Mouse (Mus musculus): Measurements from ENCODE around the gene Rps6ka2. TPM values are rescaled to one million over a fixed set of nuclear protein-coding genes. Genes with fewer than 3 reads are reported as not detected.

Gene Rps6ka2
- total RNA-seq, 2 experiments from 2014 or later = 12.9 to 23.2 TPM

Other genes starting within 250 kb of the Rps6ka2 start
- 10 to 100 TPM; 41.9 to 45.7 TPM for gene Rsph3b, start 221.4 kb upstream of the Rps6ka2 start, total RNA-seq (2021)
- gene Tagap1, start 209.0 kb upstream of the Rps6ka2 start, total RNA-seq (2021) = 10 to 100 TPM; 11.0 to 17.0 TPM
- 100 to 1,000 TPM; 295 to 316 TPM for gene Rnaset2b, start 199.5 kb upstream of the Rps6ka2 start, total RNA-seq (2021)
- under 1 TPM in 1 of 2 experiments, not detected in 1; 0.55 TPM for gene Gm49721, start 191.2 kb upstream of the Rps6ka2 start, total RNA-seq (2021)
- gene Gm1604a, start 144.5 kb upstream of the Rps6ka2 start, total RNA-seq (2021) = not detected
- not detected for gene Tcp10a, start 154.5 kb downstream of the Rps6ka2 start, total RNA-seq (2021)
- not detected for gene Ttll2, start 182.6 kb downstream of the Rps6ka2 start, total RNA-seq (2021)
- not detected for gene Gm49630, start 201.9 kb downstream of the Rps6ka2 start, total RNA-seq (2021)
- 1 to 10 TPM; 1.8 to 2.0 TPM for gene Unc93a2, start 215.3 kb downstream of the Rps6ka2 start, total RNA-seq (2021)

All from adrenal gland, postnatal 10 days (tissue).